Mouse (Mus musculus) embryonic fibroblast, embryonic 13.5 days (primary cell): Measurements from ENCODE around the gene Mgat3.

ENCODE experiments used
- CTCF ChIP-seq: IDR thresholded peaks from 2 replicates; pipeline ENCODE4 v1.5.1; 2011; ENCODE audit warnings: mild to moderate bottlenecking, control low read depth, low read length, moderate library complexity, borderline replicate concordance; ENCODE audit not compliant: insufficient read depth
- POLR2A ChIP-seq: IDR thresholded peaks from 2 replicates; pipeline ENCODE4 v1.6.1; 2011; ENCODE audit warnings: low read depth, mild to moderate bottlenecking, control low read depth, low read length, moderate library complexity

DNA sequence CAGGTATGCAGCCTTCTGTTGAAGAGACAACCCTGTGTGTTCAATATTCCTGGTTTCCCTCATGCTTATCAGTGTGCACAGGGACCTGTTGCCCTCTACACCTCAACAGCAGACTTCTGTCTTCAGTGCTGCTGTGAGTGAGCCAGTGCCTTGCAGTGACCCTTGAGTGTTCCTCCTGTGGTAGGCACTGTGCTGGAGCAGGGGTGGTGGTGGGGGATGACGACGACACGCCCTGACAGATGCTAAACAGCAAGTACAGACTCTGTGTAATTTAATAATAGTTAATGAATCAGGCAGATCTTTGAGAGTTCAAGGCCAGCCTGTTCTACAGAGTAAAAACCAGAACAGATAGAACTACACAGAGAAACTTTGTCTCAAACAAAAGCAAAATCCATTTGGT lies 36.9 kb upstream of the Mgat3 start:
- no peak for TF ChIP-seq CTCF
- TF ChIP-seq POLR2A: no peak
